Mouse (Mus musculus): Measurements from ENCODE around the gene Gsdmc3.
"Not testable (repeated sequence)": the region's sequence is repeated elsewhere in the genome, so short reads cannot be mapped to it uniquely, and the experiment has no call there.

GRCm38 (mm10) chr15:63912197-63912596 lies 33.8 kb upstream of the Gsdmc3 start, which contains the start of gene Gsdmc4:
- not testable (repeated sequence) for TF ChIP-seq CTCF (IDR thresholded peaks at IDR 0.05; ENCODE audit: borderline replicate concordance, insufficient read depth, low read depth, low read length); POLR2A (IDR thresholded peaks at IDR 0.05; ENCODE audit: borderline replicate concordance, insufficient read depth, low read length)
